Mouse (Mus musculus): ENCODE data around the gene Stap2. TPM values are rescaled to one million over a fixed set of nuclear protein-coding genes. Genes with fewer than 3 reads are reported as not detected.

The Stap2 gene
- polyA plus RNA-seq, 1 experiment from 2014 or later = 5.1 TPM

DNA sequence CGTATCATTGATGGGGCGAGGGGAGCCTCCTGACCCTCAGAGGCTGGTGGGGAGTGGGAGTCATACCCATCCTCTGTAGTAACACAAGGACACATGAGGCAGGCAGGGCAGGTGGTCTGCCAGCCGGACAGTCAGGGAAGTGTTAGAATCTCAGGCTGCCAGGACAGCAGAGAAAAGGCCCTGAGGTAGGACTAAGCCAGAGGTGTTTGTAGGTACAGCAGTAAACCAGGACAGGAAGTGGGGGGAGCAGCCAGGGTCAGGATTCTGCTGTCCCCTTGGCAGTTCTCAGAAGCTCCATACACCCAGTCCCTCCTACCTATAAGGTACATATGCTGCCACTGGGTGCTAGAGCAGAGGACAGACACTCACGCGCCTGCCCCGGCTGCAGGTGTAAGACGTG is 43.8 kb downstream of the Stap2 start:
- Histone ChIP-seq H3K27ac (replicated peaks; ENCODE audit: low read depth, low read length) (no peak overlapping the region), H3K4me2 (ENCODE audit: low read length) (no peak overlapping the region), H3K4me1 (ENCODE audit: control insufficient read depth, insufficient read depth, low read length) (peaks cover 25% of the 10 kb centered on the region), H3K36me3 (ENCODE audit: control insufficient read depth, insufficient read depth, low read length) (peaks cover 34% of the 10 kb centered on the region), H3K4me3 (replicated peaks; ENCODE audit: low read depth, low read length) (no peak overlapping the region), H3K9ac (replicated peaks; ENCODE audit: low read length) (no peak overlapping the region), H3K27me3 (ENCODE audit: control insufficient read depth, insufficient read depth, low read length) (no peaks in the 10 kb centered on the region), H3K9me3 (ENCODE audit: control insufficient read depth, low read length) (no peaks in the 10 kb centered on the region)
- 93% methylated on average over 7 of the region's 7 CpGs for WGBS
- DNase-seq (no peak), ATAC-seq (ENCODE audit: low FRiP score, low TSS enrichment) (no peak)

DNA sequence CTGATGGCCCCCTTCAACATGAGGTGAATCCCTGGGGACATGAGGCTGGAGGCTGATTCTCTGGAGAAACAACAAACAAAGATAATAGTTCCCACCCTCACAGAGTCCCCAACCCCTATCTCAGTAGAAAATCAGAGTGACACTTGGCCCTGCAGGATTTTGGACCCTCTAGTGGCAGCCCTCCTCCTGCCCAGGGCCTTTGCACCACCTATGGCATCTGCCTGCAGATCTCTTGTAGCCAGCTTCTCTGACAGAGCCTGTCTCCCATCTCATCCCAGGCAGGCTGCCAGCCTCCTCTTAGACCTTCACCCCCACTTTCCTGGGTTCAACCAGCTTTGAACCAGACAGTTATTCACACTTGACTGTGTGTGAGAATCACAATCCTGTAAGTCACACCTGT is 44.6 kb downstream of the Stap2 start:
- Histone ChIP-seq H3K27ac (replicated peaks; ENCODE audit: low read depth, low read length) (no peak overlapping the region), H3K9ac (replicated peaks; ENCODE audit: low read length) (no peak overlapping the region), H3K4me1 (ENCODE audit: control insufficient read depth, insufficient read depth, low read length) (peaks cover 28% of the 10 kb centered on the region), H3K4me3 (replicated peaks; ENCODE audit: low read depth, low read length) (no peak overlapping the region), H3K4me2 (ENCODE audit: low read length) (no peak overlapping the region), H3K9me3 (ENCODE audit: control insufficient read depth, low read length) (no peaks in the 10 kb centered on the region), H3K36me3 (ENCODE audit: control insufficient read depth, insufficient read depth, low read length) (peaks cover 27% of the 10 kb centered on the region), H3K27me3 (ENCODE audit: control insufficient read depth, insufficient read depth, low read length) (no peaks in the 10 kb centered on the region)
- DNase-seq (no peak), ATAC-seq (ENCODE audit: low FRiP score, low TSS enrichment) (no peak)

DNA sequence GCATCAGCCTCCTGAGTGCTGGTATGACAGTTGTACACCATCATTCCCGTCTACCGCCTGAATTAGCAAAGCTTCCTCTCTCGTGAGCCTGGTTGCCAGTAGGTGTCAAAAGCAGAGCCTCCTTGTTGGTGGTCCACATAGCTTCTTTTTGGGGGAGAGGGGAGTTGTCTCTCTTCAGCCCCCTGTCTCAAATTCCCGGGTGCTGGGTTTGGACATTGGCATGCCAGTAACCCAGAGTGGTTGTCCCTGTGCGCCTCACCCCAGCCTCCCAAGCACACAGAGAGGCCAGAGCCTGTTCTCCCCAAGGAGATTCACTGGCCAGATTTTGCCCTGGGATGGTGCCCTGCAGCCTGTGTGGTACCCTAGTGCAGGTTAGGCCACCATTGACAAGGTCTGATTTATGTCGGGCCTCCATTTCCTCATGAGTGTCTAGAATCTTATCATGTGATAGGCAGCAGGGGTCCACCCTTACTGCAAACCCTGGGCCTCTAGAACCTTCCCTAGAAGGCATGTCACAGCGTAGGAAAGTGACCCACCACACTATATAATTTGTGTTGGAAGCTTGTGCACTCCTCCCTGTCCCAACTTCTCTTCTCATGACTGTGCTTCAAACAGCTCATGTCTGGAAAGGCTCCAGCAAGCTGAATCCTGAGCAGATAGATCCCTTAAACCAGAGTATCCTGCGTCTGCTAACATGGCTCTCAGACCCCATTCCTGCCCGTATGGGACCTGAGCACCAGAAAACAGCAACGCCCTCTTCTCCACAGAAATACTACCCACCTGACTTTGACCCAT is 45.2 kb downstream of the Stap2 start:
- Histone ChIP-seq H3K4me2 (ENCODE audit: low read length) (peak overlapping the region; percentile 74), H3K36me3 (ENCODE audit: control insufficient read depth, insufficient read depth, low read length) (peaks cover 23% of the 10 kb centered on the region), H3K4me3 (replicated peaks; ENCODE audit: low read depth, low read length) (peak overlapping the region; percentile 44), H3K27ac (replicated peaks; ENCODE audit: low read depth, low read length) (peak overlapping the region; percentile 79), H3K9ac (replicated peaks; ENCODE audit: low read length) (peak overlapping the region; percentile 37; the same call in 1 of the 2 replicates), H3K9me3 (ENCODE audit: control insufficient read depth, low read length) (no peaks in the 10 kb centered on the region), H3K4me1 (ENCODE audit: control insufficient read depth, insufficient read depth, low read length) (peaks cover 28% of the 10 kb centered on the region), H3K27me3 (ENCODE audit: control insufficient read depth, insufficient read depth, low read length) (0 out of 2 replicates have a peak, but pooled peaks cover under 1% of the 10 kb centered on the region)
- ATAC-seq (ENCODE audit: low FRiP score, low TSS enrichment) = no peak
- no peak for DNase-seq
- WGBS = 75% methylated on average over 10 of the region's 10 CpGs

DNA sequence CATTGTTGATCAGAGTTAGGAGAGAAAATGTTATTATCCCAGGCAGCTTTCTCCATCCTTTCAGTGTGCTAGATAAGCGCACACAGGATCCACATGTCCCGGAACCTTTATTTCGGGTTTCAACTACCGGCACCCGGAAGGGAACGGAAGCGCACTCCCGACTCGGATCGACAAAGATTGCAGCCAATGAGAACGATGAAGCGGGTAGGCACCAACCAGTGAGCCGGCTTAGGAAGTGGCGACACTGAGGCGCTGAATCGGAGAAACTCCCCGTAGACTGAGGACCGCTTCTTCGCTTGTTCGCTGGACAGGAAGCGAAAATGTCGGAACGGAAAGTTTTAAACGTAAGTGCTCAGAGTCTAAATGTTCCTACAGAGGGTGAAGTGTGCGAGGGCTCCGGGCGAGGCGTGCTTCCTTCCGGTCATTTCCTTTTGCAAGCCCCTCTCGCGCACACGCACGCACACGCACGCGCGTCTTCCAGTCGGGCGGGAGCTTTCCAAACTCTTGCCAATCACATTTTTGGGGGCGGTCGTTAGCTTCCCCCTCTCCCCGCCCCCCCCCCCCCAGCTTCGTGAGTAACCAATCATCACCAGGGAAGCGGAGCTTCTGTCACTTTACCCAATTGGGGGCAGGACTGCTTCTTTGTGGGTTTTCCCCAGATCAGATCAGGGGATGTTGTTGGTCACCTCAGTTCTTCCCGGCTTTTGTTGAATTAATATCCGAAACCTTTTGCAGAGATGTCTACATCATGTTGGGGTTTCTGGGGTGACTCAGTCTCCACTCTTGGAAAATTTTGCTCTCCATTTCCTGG is 46.3 kb downstream of the Stap2 start, which contains the start of gene Yju2:
TSS of gene Yju2 (plus strand) at position 182 of the 811 bp plus-strand sequence.
- peak; percentile 97 for DNase-seq
- Histone ChIP-seq H3K4me3 (replicated peaks; ENCODE audit: low read depth, low read length) (peak within 1 kb of the TSS; percentile 44), H3K36me3 (ENCODE audit: control insufficient read depth, insufficient read depth, low read length) (peaks cover 14% of the 10 kb centered on the region), H3K27ac (replicated peaks; ENCODE audit: low read depth, low read length) (peak within 1 kb of the TSS; percentile 85), H3K27me3 (ENCODE audit: control insufficient read depth, insufficient read depth, low read length) (0 out of 2 replicates have a peak, but pooled peaks cover 9% of the 10 kb centered on the region), H3K4me1 (ENCODE audit: control insufficient read depth, insufficient read depth, low read length) (peaks cover 28% of the 10 kb centered on the region), H3K9me3 (ENCODE audit: control insufficient read depth, low read length) (no peaks in the 10 kb centered on the region), H3K4me2 (ENCODE audit: low read length) (peak within 1 kb of the TSS; percentile 74), H3K9ac (replicated peaks; ENCODE audit: low read length) (peak within 1 kb of the TSS; percentile 53)
- ATAC-seq (ENCODE audit: low FRiP score, low TSS enrichment) = peak; percentile 91
- 0% methylated on average over 45 of the region's 46 CpGs for WGBS

DNA sequence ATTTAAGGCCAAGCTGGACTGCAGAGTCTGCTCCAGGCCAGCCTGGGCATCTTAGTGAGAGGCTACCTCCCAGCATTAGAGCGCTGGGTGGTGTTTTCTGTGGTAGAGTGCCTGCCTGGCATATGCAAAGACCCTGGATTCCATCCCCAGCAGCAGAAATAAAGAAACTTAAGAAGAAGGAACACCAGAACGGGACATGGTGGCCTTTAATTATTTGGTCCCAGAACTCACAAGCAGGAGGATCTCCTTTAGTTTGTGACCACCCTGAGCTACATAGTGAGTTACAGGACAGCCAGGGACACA is 46.8 kb downstream of the Stap2 start:
- no peak for DNase-seq
- H3K9ac ChIP-seq (replicated peaks; ENCODE audit: low read length) = peak overlapping the region; percentile 53
- peaks cover 28% of the 10 kb centered on the region for H3K4me1 ChIP-seq (ENCODE audit: control insufficient read depth, insufficient read depth, low read length)
- H3K4me3 ChIP-seq (replicated peaks; ENCODE audit: low read depth, low read length) = peak overlapping the region; percentile 44
- H3K27me3 ChIP-seq (ENCODE audit: control insufficient read depth, insufficient read depth, low read length) = 0 out of 2 replicates have a peak, but pooled peaks cover 9% of the 10 kb centered on the region
- H3K9me3 ChIP-seq (ENCODE audit: control insufficient read depth, low read length) = no peaks in the 10 kb centered on the region
- H3K4me2 ChIP-seq (ENCODE audit: low read length) = peak overlapping the region; percentile 74
- peak overlapping the region; percentile 85 for H3K27ac ChIP-seq (replicated peaks; ENCODE audit: low read depth, low read length)
- peaks cover 14% of the 10 kb centered on the region for H3K36me3 ChIP-seq (ENCODE audit: control insufficient read depth, insufficient read depth, low read length)
- 31% methylated on average over 2 of the region's 2 CpGs for WGBS
- ATAC-seq (ENCODE audit: low FRiP score, low TSS enrichment) = no peak

DNA sequence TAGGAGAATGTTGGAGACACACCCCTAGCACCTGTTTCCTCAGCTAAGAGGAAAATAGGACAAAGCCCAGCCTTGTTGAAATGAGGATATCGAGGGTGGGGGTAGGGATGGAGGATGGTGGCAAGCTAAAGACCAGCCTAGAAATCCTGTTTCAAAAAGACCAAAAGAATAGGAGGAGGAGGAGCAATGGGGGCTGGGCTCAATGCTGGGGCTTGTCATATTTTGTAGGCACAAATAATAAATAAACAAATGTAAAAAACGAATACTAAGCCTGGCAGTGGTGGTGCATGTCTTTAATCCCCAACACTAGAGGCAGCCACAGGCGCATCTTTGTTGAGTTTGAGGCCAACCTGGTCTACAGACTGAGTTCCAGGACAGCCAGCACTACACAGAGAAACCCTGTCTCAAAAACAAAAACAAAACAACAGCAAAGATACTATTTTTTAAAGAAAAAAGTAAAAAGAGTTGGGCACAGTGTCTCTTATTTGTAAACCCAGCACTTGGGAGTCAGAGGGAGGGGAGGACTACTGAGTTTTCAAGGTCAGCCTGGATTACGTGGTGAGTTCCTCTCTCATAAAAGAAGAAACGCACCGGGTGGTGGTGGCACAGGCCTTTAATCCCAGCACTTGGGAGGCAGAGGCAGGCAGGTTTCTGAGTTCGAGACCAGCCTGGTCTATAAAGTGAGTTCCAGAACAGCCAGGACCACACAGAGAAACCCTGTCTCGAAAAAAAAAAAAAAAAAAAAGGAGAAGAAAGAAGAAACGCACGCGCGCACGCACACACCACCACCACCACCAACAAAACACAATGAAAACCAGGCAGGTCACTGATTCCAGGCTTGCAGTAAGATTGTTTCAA is 47.4 kb downstream of the Stap2 start:
- Histone ChIP-seq H3K4me1 (ENCODE audit: control insufficient read depth, insufficient read depth, low read length) (peaks cover 28% of the 10 kb centered on the region), H3K9ac (replicated peaks; ENCODE audit: low read length) (peak overlapping the region; percentile 53), H3K27ac (replicated peaks; ENCODE audit: low read depth, low read length) (peak overlapping the region; percentile 85), H3K36me3 (ENCODE audit: control insufficient read depth, insufficient read depth, low read length) (peaks cover 14% of the 10 kb centered on the region), H3K27me3 (ENCODE audit: control insufficient read depth, insufficient read depth, low read length) (0 out of 2 replicates have a peak, but pooled peaks cover 9% of the 10 kb centered on the region), H3K4me2 (ENCODE audit: low read length) (peak overlapping the region; percentile 74), H3K4me3 (replicated peaks; ENCODE audit: low read depth, low read length) (peak overlapping the region; percentile 44), H3K9me3 (ENCODE audit: control insufficient read depth, low read length) (no peaks in the 10 kb centered on the region)
- ATAC-seq (ENCODE audit: low FRiP score, low TSS enrichment) (no peak), DNase-seq (no peak)
- WGBS = 81% methylated on average over 13 of the region's 13 CpGs

DNA sequence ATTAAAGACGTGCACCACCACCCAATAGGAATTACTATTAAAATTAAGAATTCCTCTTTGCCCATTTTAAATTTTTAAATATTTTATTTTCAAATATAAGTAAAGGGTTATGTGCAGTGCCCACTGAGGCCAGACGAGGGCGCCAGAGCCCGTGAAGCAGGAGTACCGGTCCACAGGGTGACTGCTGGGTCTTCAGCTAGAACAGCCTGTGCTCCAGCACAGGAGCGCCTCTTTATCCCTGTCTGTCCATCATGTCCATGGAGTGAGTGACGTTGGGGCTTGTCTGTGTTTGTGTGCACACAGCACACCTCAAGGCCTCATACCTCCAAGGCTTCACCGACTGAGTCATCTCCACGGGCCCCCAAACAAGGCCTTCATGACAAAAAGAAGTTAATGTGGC is 48.2 kb downstream of the Stap2 start:
- H3K36me3 ChIP-seq (ENCODE audit: control insufficient read depth, insufficient read depth, low read length) = peaks cover 11% of the 10 kb centered on the region
- 13% methylated on average over 9 of the region's 9 CpGs for WGBS
- peak; percentile 35; the same call in 1 of the 2 replicates for ATAC-seq (ENCODE audit: low FRiP score, low TSS enrichment)
- no peak overlapping the region; the same call in 1 of the 2 replicates for H3K9ac ChIP-seq (replicated peaks; ENCODE audit: low read length)
- peak overlapping the region; percentile 61 for H3K4me2 ChIP-seq (ENCODE audit: low read length)
- H3K9me3 ChIP-seq (ENCODE audit: control insufficient read depth, low read length) = no peaks in the 10 kb centered on the region
- H3K4me1 ChIP-seq (ENCODE audit: control insufficient read depth, insufficient read depth, low read length) = peaks cover 28% of the 10 kb centered on the region
- DNase-seq = peak; percentile 89
- 0 out of 2 replicates have a peak, but pooled peaks cover 9% of the 10 kb centered on the region for H3K27me3 ChIP-seq (ENCODE audit: control insufficient read depth, insufficient read depth, low read length)
- peak overlapping the region; percentile 57 for H3K27ac ChIP-seq (replicated peaks; ENCODE audit: low read depth, low read length)
- H3K4me3 ChIP-seq (replicated peaks; ENCODE audit: low read depth, low read length) = no peak overlapping the region

DNA sequence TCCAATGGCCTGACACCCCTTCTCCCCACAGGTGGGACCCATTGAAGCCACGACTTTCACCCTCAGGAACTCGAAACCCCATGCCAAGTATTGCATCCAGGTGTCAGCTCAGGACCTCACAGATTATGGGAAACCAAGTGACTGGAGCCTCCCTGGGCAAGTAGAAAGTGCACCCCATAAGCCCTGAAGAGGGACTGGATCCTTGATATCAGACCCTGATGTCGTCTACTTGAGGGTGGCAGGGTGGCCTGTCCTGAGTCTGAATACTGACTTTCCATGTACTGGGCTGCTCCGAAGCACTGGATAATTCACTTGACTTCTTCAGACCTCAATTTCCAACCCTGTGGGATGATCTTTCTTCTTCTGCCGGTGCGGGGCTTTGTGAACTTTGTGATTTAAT is 48.8 kb downstream of the Stap2 start:
- 35% methylated on average over 6 of the region's 6 CpGs for WGBS
- Histone ChIP-seq H3K27ac (replicated peaks; ENCODE audit: low read depth, low read length) (peak overlapping the region; percentile 70), H3K9ac (replicated peaks; ENCODE audit: low read length) (peak overlapping the region; percentile 60), H3K9me3 (ENCODE audit: control insufficient read depth, low read length) (no peaks in the 10 kb centered on the region), H3K4me3 (replicated peaks; ENCODE audit: low read depth, low read length) (peak overlapping the region; percentile 45), H3K36me3 (ENCODE audit: control insufficient read depth, insufficient read depth, low read length) (0 out of 2 replicates have a peak, but pooled peaks cover 6% of the 10 kb centered on the region), H3K27me3 (ENCODE audit: control insufficient read depth, insufficient read depth, low read length) (0 out of 2 replicates have a peak, but pooled peaks cover 9% of the 10 kb centered on the region), H3K4me2 (ENCODE audit: low read length) (peak overlapping the region; percentile 61), H3K4me1 (ENCODE audit: control insufficient read depth, insufficient read depth, low read length) (peaks cover 28% of the 10 kb centered on the region)
- ATAC-seq (ENCODE audit: low FRiP score, low TSS enrichment) (no peak), DNase-seq (no peak)

Measured in midbrain, embryonic 14.5 days (tissue).